Mouse (Mus musculus) embryonic facial prominence, embryonic 13.5 days (tissue): ENCODE data around the gene Fam178b. TPM values are rescaled to one million over a fixed set of nuclear protein-coding genes. Genes with fewer than 3 reads are reported as not detected.

ENCODE experiments used
- ATAC-seq: fragments of 200-750 bp; cut with Nextera tagmentation; 2 replicates; pipeline ENCODE4 v1.8.0; 2017; ENCODE audit warnings: low read depth; ENCODE audit not compliant: insufficient number of reproducible peaks, insufficient read depth, low FRiP score, low TSS enrichment
- H3K27ac ChIP-seq: fragments of 300-500 bp; sonication (generic); 2 replicates; pipeline ENCODE4 v1.5.1; 2015; ENCODE audit warnings: moderate library complexity, mild to moderate bottlenecking, inconsistent platforms
- H3K27me3 ChIP-seq: fragments of 300-500 bp; sonication (generic); 2 replicates; pipeline ENCODE4 v1.6.1; 2015; ENCODE audit warnings: mild to moderate bottlenecking, inconsistent platforms
- H3K36me3 ChIP-seq: fragments of 300-500 bp; sonication (generic); 2 replicates; pipeline ENCODE4 v1.6.1; 2015; ENCODE audit warnings: mild to moderate bottlenecking, inconsistent platforms
- H3K4me1 ChIP-seq: fragments of 300-500 bp; sonication (generic); 2 replicates; pipeline ENCODE4 v1.6.1; 2015; ENCODE audit warnings: inconsistent platforms
- H3K4me2 ChIP-seq: fragments of 300-500 bp; sonication (generic); 2 replicates; pipeline ENCODE4 v1.6.1; 2015; ENCODE audit warnings: moderate library complexity, mild to moderate bottlenecking, inconsistent platforms
- H3K4me3 ChIP-seq: fragments of 300-500 bp; sonication (generic); 2 replicates; pipeline ENCODE4 v1.5.1; 2015; ENCODE audit warnings: mild to moderate bottlenecking, inconsistent platforms
- H3K9ac ChIP-seq: fragments of 300-500 bp; sonication (generic); 2 replicates; pipeline ENCODE4 v1.6.1; 2015; ENCODE audit warnings: mild to moderate bottlenecking, inconsistent platforms
- H3K9me3 ChIP-seq: fragments of 300-500 bp; sonication (generic); 2 replicates; pipeline ENCODE4 v1.6.1; 2016; ENCODE audit warnings: inconsistent platforms
- WGBS: fragments of 180-500 bp; shearing (Covaris S2); methylation state at CpG from one replicate; pipeline ENCODE4 v1.1.7; 2015; ENCODE audit warnings: mixed read lengths; 5-methylcytosine and 5-hydroxymethylcytosine counted together
- polyA plus RNA-seq: library from polyadenylated mRNA; unstranded; fragments of >200 nt; fragmentation: Nextera tagmentation; extraction: Ambion mirVana; gene quantifications from 2 replicates; pipeline ENCODE4 v1.2.1, GENCODE M21; 2015

Fam178b gene
- polyA plus RNA-seq, 1 experiment from 2014 or later: 0.81 TPM

DNA sequence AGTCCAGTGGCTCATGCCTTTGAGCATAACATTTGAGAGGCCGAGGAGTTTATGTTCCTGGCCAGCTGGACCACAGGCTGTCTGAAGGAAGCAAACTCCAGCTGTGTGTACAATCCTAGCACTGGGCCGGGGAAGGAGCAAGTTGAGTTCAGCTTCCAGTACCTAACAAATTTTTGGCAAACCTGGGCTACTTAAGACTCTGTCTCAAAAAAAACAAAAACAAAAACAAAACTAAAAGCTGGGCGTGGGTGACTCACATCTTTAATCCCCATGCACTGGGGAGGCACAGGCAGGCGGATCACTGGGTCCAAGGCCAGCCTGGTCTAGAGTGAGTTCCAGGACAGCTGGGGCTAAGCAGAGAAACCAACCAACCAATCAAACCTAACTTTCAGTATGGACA, 114.2 kb downstream of the Fam178b start:
- ATAC-seq: no peak
- H3K4me3 ChIP-seq: no peak overlapping the region
- no peaks in the 10 kb centered on the region for H3K36me3 ChIP-seq
- H3K27me3 ChIP-seq: no peaks in the 10 kb centered on the region
- 75% methylated on average over 4 of the region's 4 CpGs for WGBS
- H3K4me1 ChIP-seq: peaks cover 63% of the 10 kb centered on the region
- H3K27ac ChIP-seq: peak overlapping the region; percentile 78
- no peak overlapping the region; the same call in 1 of the 2 replicates for H3K9ac ChIP-seq
- peak overlapping the region; percentile 41; the same call in 1 of the 2 replicates for H3K4me2 ChIP-seq
- no peaks in the 10 kb centered on the region for H3K9me3 ChIP-seq

DNA sequence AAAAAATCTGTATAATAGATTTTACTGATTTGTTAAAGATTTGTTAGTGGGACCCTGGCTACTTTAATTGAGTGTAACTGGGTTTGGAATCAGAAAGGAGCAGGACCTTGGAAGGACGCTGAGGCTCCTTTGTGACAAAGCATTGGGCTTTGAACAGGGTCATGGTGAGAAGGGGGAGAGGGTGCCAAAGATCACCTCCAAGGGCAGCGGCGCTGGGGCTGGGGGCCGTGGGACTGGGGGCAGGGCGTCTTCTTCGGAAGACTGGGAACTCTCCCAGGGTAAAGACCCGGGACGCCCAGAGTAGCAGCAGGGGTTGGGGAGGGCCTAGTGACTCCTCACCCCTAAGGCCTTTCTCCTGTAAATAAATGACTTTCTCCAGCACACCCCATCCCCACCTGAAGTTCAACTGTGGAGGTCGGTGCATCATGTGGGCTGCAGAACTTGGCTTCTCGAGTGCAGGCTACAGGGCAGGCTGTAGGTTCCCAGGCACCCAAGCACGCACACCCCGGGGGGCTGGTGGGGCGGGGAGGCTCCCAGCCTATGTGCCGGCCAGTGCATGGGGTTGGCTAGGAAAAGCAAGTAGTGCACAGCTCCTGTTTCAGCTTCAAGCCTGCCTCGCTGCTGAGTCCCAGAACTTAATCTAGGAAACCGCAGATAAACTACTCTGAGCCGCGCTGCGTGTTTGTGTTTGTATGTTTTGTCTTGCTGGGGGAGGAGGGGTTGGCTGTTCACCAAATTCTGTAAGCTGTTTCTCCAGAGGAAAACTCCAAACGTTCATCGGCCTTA, 115.0 kb downstream of the Fam178b start:
- Histone ChIP-seq H3K9ac (peak overlapping the region; percentile 46), H3K4me1 (peaks cover 61% of the 10 kb centered on the region), H3K9me3 (no peaks in the 10 kb centered on the region), H3K36me3 (no peaks in the 10 kb centered on the region), H3K27me3 (no peaks in the 10 kb centered on the region), H3K27ac (peak overlapping the region; percentile 78), H3K4me3 (no peak overlapping the region), H3K4me2 (peak overlapping the region; percentile 41)
- 28% methylated on average over 21 of the region's 21 CpGs for WGBS
- no peak; the same call in 1 of the 2 replicates for ATAC-seq

GRCm38 (mm10) chr1:36566425-36566824, 116.6 kb downstream of the Fam178b start:
- 11% methylated on average over 2 of the region's 2 CpGs for WGBS
- ATAC-seq: no peak
- H3K9ac ChIP-seq: no peak overlapping the region
- no peaks in the 10 kb centered on the region for H3K27me3 ChIP-seq
- H3K27ac ChIP-seq: no peak overlapping the region
- peaks cover 64% of the 10 kb centered on the region for H3K4me1 ChIP-seq
- no peak overlapping the region for H3K4me2 ChIP-seq
- H3K9me3 ChIP-seq: no peaks in the 10 kb centered on the region
- H3K4me3 ChIP-seq: no peak overlapping the region
- no peaks in the 10 kb centered on the region for H3K36me3 ChIP-seq

DNA sequence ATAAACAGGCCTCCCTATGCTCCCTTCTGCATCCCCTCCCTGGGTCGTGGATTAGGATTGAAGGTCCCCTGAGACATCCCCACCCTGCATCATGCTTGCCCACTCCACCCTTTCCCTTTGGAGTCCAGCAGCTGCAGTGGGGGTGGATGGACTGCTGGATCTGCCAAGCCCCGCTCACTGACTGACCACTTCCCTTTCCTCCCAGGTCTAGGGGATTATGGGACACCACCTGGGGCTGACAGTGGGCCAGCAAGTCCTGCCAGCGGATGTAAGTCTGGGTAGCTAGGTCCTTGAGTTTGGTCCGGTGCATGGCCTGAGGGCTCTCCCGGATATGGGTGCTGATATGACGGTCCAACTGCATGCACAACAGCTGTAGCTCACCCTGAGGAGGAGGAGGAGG, 118.9 kb downstream of the Fam178b start:
- H3K36me3 ChIP-seq: no peaks in the 10 kb centered on the region
- H3K9me3 ChIP-seq: no peaks in the 10 kb centered on the region
- H3K4me3 ChIP-seq: no peak overlapping the region
- ATAC-seq: no peak
- H3K4me2 ChIP-seq: no peak overlapping the region
- WGBS: 73% methylated on average over 6 of the region's 6 CpGs
- H3K27me3 ChIP-seq: no peaks in the 10 kb centered on the region
- H3K27ac ChIP-seq: no peak overlapping the region
- peaks cover 60% of the 10 kb centered on the region for H3K4me1 ChIP-seq
- no peak overlapping the region for H3K9ac ChIP-seq

DNA sequence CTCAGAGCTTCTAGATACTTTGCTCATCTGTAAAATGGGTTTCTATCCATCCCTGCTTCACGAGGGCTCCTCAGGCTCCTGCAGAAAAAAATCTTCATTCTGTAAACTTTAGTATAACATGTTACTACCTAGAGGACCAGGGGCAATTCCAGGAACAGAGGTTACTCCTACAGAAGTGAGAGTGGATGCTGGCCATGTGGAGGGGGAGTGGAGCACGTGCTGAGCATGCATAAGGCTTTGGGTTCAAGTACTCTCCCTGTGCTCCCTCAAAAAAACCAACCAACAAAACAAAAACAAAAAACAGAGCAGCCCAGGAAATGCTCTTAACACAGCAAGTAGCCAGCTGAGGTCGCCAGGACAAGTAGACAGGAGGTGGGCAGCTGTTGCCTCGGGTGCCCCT, 119.4 kb downstream of the Fam178b start:
- peaks cover 60% of the 10 kb centered on the region for H3K4me1 ChIP-seq
- no peak overlapping the region for H3K9ac ChIP-seq
- no peak overlapping the region for H3K4me3 ChIP-seq
- H3K4me2 ChIP-seq: no peak overlapping the region
- no peaks in the 10 kb centered on the region for H3K9me3 ChIP-seq
- WGBS: 78% methylated on average over 4 of the region's 4 CpGs
- no peak overlapping the region for H3K27ac ChIP-seq
- H3K27me3 ChIP-seq: no peaks in the 10 kb centered on the region
- ATAC-seq: no peak
- no peaks in the 10 kb centered on the region for H3K36me3 ChIP-seq

DNA sequence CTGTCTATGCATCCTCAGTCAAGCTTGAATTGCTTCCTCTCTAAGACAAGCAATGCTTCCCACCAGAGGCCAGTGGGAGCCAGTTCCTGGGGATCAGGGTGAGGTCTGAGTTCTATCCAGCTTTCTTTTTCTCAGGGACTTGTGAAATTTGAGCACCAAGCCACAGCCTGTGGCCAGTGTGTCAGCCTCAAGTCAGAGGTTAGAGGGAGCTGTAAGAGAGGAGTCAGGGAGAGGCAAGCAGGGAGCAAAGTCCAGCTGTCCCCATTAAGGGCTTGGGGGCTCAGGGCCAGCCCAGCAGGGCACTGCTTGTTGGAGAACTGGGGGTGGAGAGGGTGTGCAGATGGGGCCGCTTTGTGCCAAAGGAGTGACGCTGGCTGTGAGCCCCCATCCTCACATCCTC, 119.8 kb downstream of the Fam178b start:
- 75% methylated on average over 2 of the region's 2 CpGs for WGBS
- Histone ChIP-seq H3K4me2 (no peak overlapping the region), H3K9me3 (no peaks in the 10 kb centered on the region), H3K27ac (no peak overlapping the region), H3K9ac (no peak overlapping the region), H3K4me3 (no peak overlapping the region), H3K27me3 (no peaks in the 10 kb centered on the region), H3K36me3 (no peaks in the 10 kb centered on the region), H3K4me1 (peaks cover 58% of the 10 kb centered on the region)
- ATAC-seq: no peak

DNA sequence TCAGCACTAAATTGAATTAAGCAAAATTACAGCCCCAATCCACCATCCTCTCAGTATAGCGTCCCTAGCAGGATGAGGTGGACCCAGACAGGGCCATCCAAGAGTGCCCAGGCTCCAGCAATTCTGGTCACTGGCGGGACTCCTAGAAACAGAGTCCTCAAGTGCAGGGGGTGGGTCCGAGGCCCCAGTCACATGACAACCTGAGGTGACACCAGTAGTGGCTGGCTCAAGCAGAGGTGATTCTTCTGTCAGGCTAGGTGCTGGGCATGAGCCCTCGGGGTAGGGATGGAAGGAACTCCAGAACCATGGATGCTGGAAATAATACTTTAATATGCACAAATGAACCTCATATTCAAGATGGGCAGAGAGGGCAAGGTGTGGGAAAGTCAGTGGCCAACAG, 120.6 kb downstream of the Fam178b start:
- H3K4me3 ChIP-seq: no peak overlapping the region
- H3K27ac ChIP-seq: no peak overlapping the region
- H3K9me3 ChIP-seq: no peaks in the 10 kb centered on the region
- 55% methylated on average over 4 of the region's 4 CpGs for WGBS
- no peaks in the 10 kb centered on the region for H3K27me3 ChIP-seq
- no peak overlapping the region for H3K4me2 ChIP-seq
- ATAC-seq: no peak
- H3K4me1 ChIP-seq: peaks cover 51% of the 10 kb centered on the region
- H3K9ac ChIP-seq: no peak overlapping the region
- H3K36me3 ChIP-seq: no peaks in the 10 kb centered on the region

DNA sequence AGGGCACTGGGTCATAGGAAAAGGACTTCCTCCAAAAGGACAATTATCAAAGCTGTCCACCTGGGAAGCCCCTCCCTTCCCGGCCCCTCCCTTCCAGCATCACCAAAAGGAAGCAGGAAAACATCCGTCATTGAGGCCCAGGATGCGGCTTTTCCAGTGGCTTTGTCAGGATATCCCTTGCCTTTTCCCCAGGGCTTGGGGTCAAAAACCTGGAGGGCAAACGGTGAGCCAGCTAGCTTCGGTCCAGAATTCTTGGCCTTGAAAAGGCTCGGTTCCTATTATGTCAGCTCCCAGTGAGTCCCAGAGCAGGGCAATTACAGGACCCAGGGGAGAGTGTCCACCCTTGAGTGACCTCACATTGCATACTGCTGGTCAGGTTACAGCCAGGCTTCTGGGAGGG, 122.1 kb downstream of the Fam178b start:
- Histone ChIP-seq H3K9ac (no peak overlapping the region), H3K9me3 (no peaks in the 10 kb centered on the region), H3K4me1 (peaks cover 38% of the 10 kb centered on the region), H3K27me3 (no peaks in the 10 kb centered on the region), H3K36me3 (no peaks in the 10 kb centered on the region), H3K27ac (no peak overlapping the region), H3K4me2 (no peak overlapping the region), H3K4me3 (no peak overlapping the region)
- ATAC-seq: no peak
- 46% methylated on average over 6 of the region's 6 CpGs for WGBS

GRCm38 (mm10) chr1:36559888-36560287, 123.1 kb downstream of the Fam178b start:
- H3K27ac ChIP-seq: no peak overlapping the region
- peaks cover 49% of the 10 kb centered on the region for H3K4me1 ChIP-seq
- peaks cover 5% of the 10 kb centered on the region for H3K36me3 ChIP-seq
- H3K4me3 ChIP-seq: no peak overlapping the region
- H3K27me3 ChIP-seq: no peaks in the 10 kb centered on the region
- H3K4me2 ChIP-seq: 0 out of 2 replicates have a peak overlapping the region, but pooled peaks have one; percentile 1
- WGBS: 35% methylated on average over 5 of the region's 5 CpGs
- H3K9ac ChIP-seq: no peak overlapping the region
- H3K9me3 ChIP-seq: no peaks in the 10 kb centered on the region
- no peak for ATAC-seq

GRCm38 (mm10) chr1:36559256-36559655, 123.7 kb downstream of the Fam178b start:
- Histone ChIP-seq H3K4me1 (peaks cover 55% of the 10 kb centered on the region), H3K27me3 (no peaks in the 10 kb centered on the region), H3K9me3 (no peaks in the 10 kb centered on the region), H3K27ac (peak overlapping the region; percentile 100; the same call in 1 of the 2 replicates), H3K4me3 (peak overlapping the region; percentile 96; the same call in 1 of the 2 replicates), H3K4me2 (peak overlapping the region; percentile 96), H3K9ac (peak overlapping the region; percentile 99; the same call in 1 of the 2 replicates), H3K36me3 (peaks cover 11% of the 10 kb centered on the region)
- WGBS: 9% methylated on average over 4 of the region's 4 CpGs
- no peak for ATAC-seq

GRCm38 (mm10) chr1:36558031-36558993, 124.7 kb downstream of the Fam178b start, which contains the start of gene Sema4c:
Gene Sema4c (minus strand): TSS chr1:36558349.
- Histone ChIP-seq H3K27ac (peak within 1 kb of the TSS; percentile 100), H3K4me1 (peaks cover 59% of the 10 kb centered on the region)
- under 1% methylated on average over 69 of the region's 69 CpGs for WGBS

More at GRCm38 (mm10) chr1:36558031-36558993, 124.7 kb downstream of the Fam178b start, which contains the start of gene Sema4c:
- no peaks in the 10 kb centered on the region for H3K9me3 ChIP-seq
- H3K4me2 ChIP-seq: peak within 1 kb of the TSS; percentile 96
- H3K36me3 ChIP-seq: peaks cover 20% of the 10 kb centered on the region
- ATAC-seq: peak; percentile 65
- H3K4me3 ChIP-seq: peak within 1 kb of the TSS; percentile 96
- H3K9ac ChIP-seq: peak within 1 kb of the TSS; percentile 99
- H3K27me3 ChIP-seq: no peaks in the 10 kb centered on the region
